Mouse (Mus musculus): ENCODE measurements around the gene Syngr1. TPM values are rescaled to one million over a fixed set of nuclear protein-coding genes. Genes with fewer than 3 reads are reported as not detected.

Gene Syngr1
- polyA plus RNA-seq, 1 experiment from 2014 or later = 26.3 TPM

- ATAC-seq (ENCODE audit: low FRiP score, low TSS enrichment) (no peak), DNase-seq (peak; percentile 90)
- peak overlapping the region; percentile 79 for H3K4me2 ChIP-seq (ENCODE audit: low read length)
- H3K4me1 ChIP-seq (ENCODE audit: control insufficient read depth, insufficient read depth, low read length) = peaks cover 7% of the 10 kb centered on the region
- peak overlapping the region; percentile 80; the same call in 1 of the 2 replicates for H3K9ac ChIP-seq (replicated peaks; ENCODE audit: low read length)
- WGBS = 55% methylated on average over 9 of the region's 9 CpGs
- peaks cover 60% of the 10 kb centered on the region for H3K36me3 ChIP-seq (ENCODE audit: control insufficient read depth, insufficient read depth, low read length)
- no peaks in the 10 kb centered on the region for H3K27me3 ChIP-seq (ENCODE audit: control insufficient read depth, insufficient read depth, low read length)
- H3K4me3 ChIP-seq (replicated peaks; ENCODE audit: low read depth, low read length) = 0 out of 2 replicates have a peak overlapping the region, but pooled peaks have one; percentile 7
- no peak overlapping the region for H3K27ac ChIP-seq (replicated peaks; ENCODE audit: low read depth, low read length)
- H3K9me3 ChIP-seq (ENCODE audit: control insufficient read depth, low read length) = no peaks in the 10 kb centered on the region
Observed at GRCm38 (mm10) chr15:80080711-80081615, 10.2 kb upstream of the Syngr1 start.

GRCm38 (mm10) chr15:80081801-80082546, 9.2 kb upstream of the Syngr1 start:
- ATAC-seq (ENCODE audit: low FRiP score, low TSS enrichment) = no peak
- Histone ChIP-seq H3K36me3 (ENCODE audit: control insufficient read depth, insufficient read depth, low read length) (peaks cover 51% of the 10 kb centered on the region), H3K9me3 (ENCODE audit: control insufficient read depth, low read length) (no peaks in the 10 kb centered on the region), H3K27ac (replicated peaks; ENCODE audit: low read depth, low read length) (no peak overlapping the region), H3K9ac (replicated peaks; ENCODE audit: low read length) (peak overlapping the region; percentile 80), H3K4me1 (ENCODE audit: control insufficient read depth, insufficient read depth, low read length) (peaks cover 7% of the 10 kb centered on the region), H3K4me3 (replicated peaks; ENCODE audit: low read depth, low read length) (peak overlapping the region; percentile 70), H3K27me3 (ENCODE audit: control insufficient read depth, insufficient read depth, low read length) (no peaks in the 10 kb centered on the region), H3K4me2 (ENCODE audit: low read length) (peak overlapping the region; percentile 79)
- WGBS = 9% methylated on average over 11 of the region's 11 CpGs
- DNase-seq = no peak

- Histone ChIP-seq H3K9me3 (ENCODE audit: control insufficient read depth, low read length) (no peaks in the 10 kb centered on the region), H3K4me2 (ENCODE audit: low read length) (peak overlapping the region; percentile 79), H3K27me3 (ENCODE audit: control insufficient read depth, insufficient read depth, low read length) (no peaks in the 10 kb centered on the region), H3K27ac (replicated peaks; ENCODE audit: low read depth, low read length) (peak overlapping the region; percentile 98), H3K9ac (replicated peaks; ENCODE audit: low read length) (peak overlapping the region; percentile 80), H3K36me3 (ENCODE audit: control insufficient read depth, insufficient read depth, low read length) (peaks cover 43% of the 10 kb centered on the region), H3K4me3 (replicated peaks; ENCODE audit: low read depth, low read length) (peak overlapping the region; percentile 70), H3K4me1 (ENCODE audit: control insufficient read depth, insufficient read depth, low read length) (peaks cover 7% of the 10 kb centered on the region)
- under 1% methylated on average over 21 of the region's 21 CpGs for WGBS
- ATAC-seq (ENCODE audit: low FRiP score, low TSS enrichment) (peak; percentile 64), DNase-seq (peak; percentile 40)
Observed at GRCm38 (mm10) chr15:80082661-80083275, 8.4 kb upstream of the Syngr1 start.

- peaks cover 38% of the 10 kb centered on the region for H3K36me3 ChIP-seq (ENCODE audit: control insufficient read depth, insufficient read depth, low read length)
- ATAC-seq (ENCODE audit: low FRiP score, low TSS enrichment) (peak; percentile 96), DNase-seq (peak; percentile 100)
- H3K9me3 ChIP-seq (ENCODE audit: control insufficient read depth, low read length) = no peaks in the 10 kb centered on the region
- H3K4me2 ChIP-seq (ENCODE audit: low read length) = peak overlapping the region; percentile 79
- H3K27me3 ChIP-seq (ENCODE audit: control insufficient read depth, insufficient read depth, low read length) = no peaks in the 10 kb centered on the region
- under 1% methylated on average over 30 of the region's 30 CpGs for WGBS
- peak overlapping the region; percentile 70 for H3K4me3 ChIP-seq (replicated peaks; ENCODE audit: low read depth, low read length)
- peaks cover 7% of the 10 kb centered on the region for H3K4me1 ChIP-seq (ENCODE audit: control insufficient read depth, insufficient read depth, low read length)
- peak overlapping the region; percentile 80 for H3K9ac ChIP-seq (replicated peaks; ENCODE audit: low read length)
- peak overlapping the region; percentile 98 for H3K27ac ChIP-seq (replicated peaks; ENCODE audit: low read depth, low read length)
Observed at GRCm38 (mm10) chr15:80083276-80083731, 7.8 kb upstream of the Syngr1 start.

GRCm38 (mm10) chr15:80083740-80084139, 7.4 kb upstream of the Syngr1 start:
- peaks cover 33% of the 10 kb centered on the region for H3K36me3 ChIP-seq (ENCODE audit: control insufficient read depth, insufficient read depth, low read length)
- no peaks in the 10 kb centered on the region for H3K9me3 ChIP-seq (ENCODE audit: control insufficient read depth, low read length)
- H3K4me1 ChIP-seq (ENCODE audit: control insufficient read depth, insufficient read depth, low read length) = peaks cover 7% of the 10 kb centered on the region
- H3K4me3 ChIP-seq (replicated peaks; ENCODE audit: low read depth, low read length) = peak overlapping the region; percentile 70
- H3K4me2 ChIP-seq (ENCODE audit: low read length) = peak overlapping the region; percentile 79
- peak overlapping the region; percentile 69; the same call in 1 of the 2 replicates for H3K9ac ChIP-seq (replicated peaks; ENCODE audit: low read length)
- H3K27me3 ChIP-seq (ENCODE audit: control insufficient read depth, insufficient read depth, low read length) = no peaks in the 10 kb centered on the region
- ATAC-seq (ENCODE audit: low FRiP score, low TSS enrichment) (peak; percentile 24), DNase-seq (peak; percentile 66)
- peak overlapping the region; percentile 98 for H3K27ac ChIP-seq (replicated peaks; ENCODE audit: low read depth, low read length)
- WGBS = under 1% methylated on average over 12 of the region's 12 CpGs

GRCm38 (mm10) chr15:80087406-80088012, 3.6 kb upstream of the Syngr1 start:
- no peak overlapping the region for H3K4me2 ChIP-seq (ENCODE audit: low read length)
- H3K9me3 ChIP-seq (ENCODE audit: control insufficient read depth, low read length) = no peaks in the 10 kb centered on the region
- H3K4me1 ChIP-seq (ENCODE audit: control insufficient read depth, insufficient read depth, low read length) = peaks cover 5% of the 10 kb centered on the region; the same call in 1 of the 2 replicates
- DNase-seq (no peak), ATAC-seq (ENCODE audit: low FRiP score, low TSS enrichment) (no peak)
- no peak overlapping the region for H3K9ac ChIP-seq (replicated peaks; ENCODE audit: low read length)
- no peak overlapping the region for H3K4me3 ChIP-seq (replicated peaks; ENCODE audit: low read depth, low read length)
- 85% methylated on average over 9 of the region's 9 CpGs for WGBS
- no peak overlapping the region for H3K27ac ChIP-seq (replicated peaks; ENCODE audit: low read depth, low read length)
- no peaks in the 10 kb centered on the region for H3K36me3 ChIP-seq (ENCODE audit: control insufficient read depth, insufficient read depth, low read length)
- H3K27me3 ChIP-seq (ENCODE audit: control insufficient read depth, insufficient read depth, low read length) = no peaks in the 10 kb centered on the region; the same call in 1 of the 2 replicates

GRCm38 (mm10) chr15:80088637-80089036, 2.5 kb upstream of the Syngr1 start:
- ATAC-seq (ENCODE audit: low FRiP score, low TSS enrichment) (no peak), DNase-seq (peak; percentile 96)
- no peak overlapping the region for H3K4me3 ChIP-seq (replicated peaks; ENCODE audit: low read depth, low read length)
- H3K27me3 ChIP-seq (ENCODE audit: control insufficient read depth, insufficient read depth, low read length) = no peaks in the 10 kb centered on the region; the same call in 1 of the 2 replicates
- no peak overlapping the region for H3K9ac ChIP-seq (replicated peaks; ENCODE audit: low read length)
- H3K27ac ChIP-seq (replicated peaks; ENCODE audit: low read depth, low read length) = no peak overlapping the region
- H3K36me3 ChIP-seq (ENCODE audit: control insufficient read depth, insufficient read depth, low read length) = no peaks in the 10 kb centered on the region
- H3K9me3 ChIP-seq (ENCODE audit: control insufficient read depth, low read length) = no peaks in the 10 kb centered on the region
- peaks cover 8% of the 10 kb centered on the region; the same call in 1 of the 2 replicates for H3K4me1 ChIP-seq (ENCODE audit: control insufficient read depth, insufficient read depth, low read length)
- no peak overlapping the region for H3K4me2 ChIP-seq (ENCODE audit: low read length)
- WGBS = 39% methylated on average over 4 of the region's 4 CpGs

- Histone ChIP-seq H3K36me3 (ENCODE audit: control insufficient read depth, insufficient read depth, low read length) (no peaks in the 10 kb centered on the region), H3K9ac (replicated peaks; ENCODE audit: low read length) (no peak overlapping the region), H3K27ac (replicated peaks; ENCODE audit: low read depth, low read length) (no peak overlapping the region), H3K4me2 (ENCODE audit: low read length) (peak overlapping the region; percentile 76), H3K4me3 (replicated peaks; ENCODE audit: low read depth, low read length) (no peak overlapping the region), H3K4me1 (ENCODE audit: control insufficient read depth, insufficient read depth, low read length) (peaks cover 8% of the 10 kb centered on the region; the same call in 1 of the 2 replicates), H3K27me3 (ENCODE audit: control insufficient read depth, insufficient read depth, low read length) (no peaks in the 10 kb centered on the region; the same call in 1 of the 2 replicates), H3K9me3 (ENCODE audit: control insufficient read depth, low read length) (no peaks in the 10 kb centered on the region)
- no peak for DNase-seq
- WGBS = 77% methylated on average over 11 of the region's 11 CpGs
- no peak for ATAC-seq (ENCODE audit: low FRiP score, low TSS enrichment)
Observed at GRCm38 (mm10) chr15:80090155-80090554, 979 bp upstream of the Syngr1 start.

Data from midbrain, embryonic 14.5 days (tissue).